Mouse (Mus musculus) heart, postnatal 0 days (tissue): ENCODE measurements around the gene Zfp12. TPM values are rescaled to one million over a fixed set of nuclear protein-coding genes. Genes with fewer than 3 reads are reported as not detected.
"Not testable (repeated sequence)": the region's sequence is repeated elsewhere in the genome, so short reads cannot be mapped to it uniquely, and the experiment has no call there.

Experiments used
- ATAC-seq: fragments of 200-750 bp; cut with Nextera tagmentation; 2 replicates; pipeline ENCODE4 v1.8.0; 2017; ENCODE audit warnings: low read depth, moderate number of reproducible peaks, moderate library complexity; ENCODE audit not compliant: insufficient read depth
- DNase-seq: peaks from one replicate; pipeline ENCODE4 v3.0.0-alpha.2; 2016; ENCODE audit warnings: low spot score
- H3K27ac ChIP-seq: fragments of 300-500 bp; sonication (generic); 2 replicates; pipeline ENCODE4 v1.5.1; 2014; ENCODE audit warnings: low read depth, mild to moderate bottlenecking
- H3K27me3 ChIP-seq: fragments of 300-500 bp; sonication (generic); 2 replicates; pipeline ENCODE4 v1.6.1; 2014; ENCODE audit warnings: low read length, mixed read lengths; ENCODE audit not compliant: control insufficient read depth, insufficient read depth
- H3K36me3 ChIP-seq: fragments of 300-500 bp; sonication (generic); replicated peaks from 2 replicates; pipeline ENCODE4 v1.6.1; 2014; ENCODE audit warnings: low read length, mixed read lengths; ENCODE audit not compliant: control insufficient read depth, insufficient read depth
- H3K4me1 ChIP-seq: fragments of 300-500 bp; sonication (generic); 2 replicates; pipeline ENCODE4 v1.6.1; 2014; ENCODE audit warnings: antibody characterized with exemption; ENCODE audit not compliant: control insufficient read depth, insufficient read depth
- H3K4me2 ChIP-seq: fragments of 300-500 bp; sonication (generic); 2 replicates; pipeline ENCODE4 v1.6.1; 2014; ENCODE audit warnings: low read depth, mild to moderate bottlenecking, low read length, moderate library complexity
- H3K4me3 ChIP-seq: fragments of 300-500 bp; sonication (generic); 2 replicates; pipeline ENCODE4 v1.5.1; 2014; ENCODE audit warnings: low read depth, low read length
- H3K9ac ChIP-seq: fragments of 300-500 bp; sonication (generic); replicated peaks from 2 replicates; pipeline ENCODE4 v1.6.1; 2014; ENCODE audit warnings: low read depth, low read length, mixed read lengths
- H3K9me3 ChIP-seq: fragments of 300-500 bp; sonication (generic); replicated peaks from 2 replicates; pipeline ENCODE4 v1.6.1; 2016; ENCODE audit warnings: low read length; ENCODE audit not compliant: control insufficient read depth
- CTCF ChIP-seq: IDR thresholded peaks from 2 replicates; pipeline ENCODE4 v1.5.1; 2016; ENCODE audit warnings: antibody characterized with exemption, control low read depth, low read depth
- EP300 ChIP-seq: IDR thresholded peaks from 2 replicates; pipeline ENCODE4 v1.6.1; 2016; ENCODE audit warnings: antibody characterized with exemption, low read depth
- WGBS: fragments of 180-500 bp; shearing (Covaris S2); extraction: QIAGEN DNeasy Blood & Tissue Kit; methylation state at CpG from one replicate; pipeline ENCODE4 v1.1.7; 2014; 5-methylcytosine and 5-hydroxymethylcytosine counted together
- polyA plus RNA-seq: library from polyadenylated mRNA; unstranded; fragments of >200 nt; fragmentation: Nextera tagmentation; extraction: Ambion mirVana; gene quantifications from 2 replicates; pipeline ENCODE4 v1.2.1, GENCODE M21; 2015
- total RNA-seq: library from RNA; depleted of rRNA; stranded (reverse); fragments of >200 nt; gene quantifications from 2 replicates; pipeline ENCODE4 v1.2.3, GENCODE M21; 2014; ENCODE audit warnings: low replicate concordance; rRNA removed

Gene Zfp12
- total RNA-seq (7.8 and 12.1 TPM in 2 replicates), polyA plus RNA-seq (3.6 and 4.0 TPM in 2 replicates)

DNA sequence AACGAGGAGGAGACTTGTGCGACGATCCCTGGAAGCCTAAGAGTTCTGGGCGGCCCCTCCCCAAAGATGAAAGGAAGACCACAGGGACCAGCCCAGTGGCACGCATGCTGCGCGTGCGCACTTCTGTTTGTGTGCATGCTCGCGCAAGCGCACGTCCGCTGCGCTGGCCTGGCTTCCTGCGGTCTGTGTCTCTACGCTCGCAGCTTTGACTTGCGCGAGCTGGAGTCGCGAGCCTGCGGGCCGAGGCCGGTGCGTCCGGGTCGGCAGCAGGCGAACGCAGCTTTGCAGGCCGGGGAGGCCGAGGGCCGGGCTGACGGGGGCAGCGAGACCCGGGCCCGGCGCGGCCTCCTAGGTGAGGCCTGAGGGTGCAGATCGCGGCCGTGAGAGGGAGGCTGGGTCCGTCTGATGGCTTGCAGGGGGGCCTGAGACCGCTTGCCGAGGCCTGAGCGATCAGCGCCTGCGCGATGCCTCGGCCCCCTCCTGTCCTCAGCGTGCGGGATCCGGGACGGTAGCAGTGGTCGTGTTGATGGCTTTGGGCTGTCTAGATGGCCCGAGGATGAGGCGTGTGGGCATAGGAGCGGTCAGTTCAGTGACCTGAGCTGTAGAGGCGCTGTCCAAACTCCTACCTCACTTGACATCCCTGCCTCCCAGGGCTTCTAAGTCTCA is at the start of gene Zfp12:
Gene Zfp12, plus strand, starts transcription at position 136 of the 666 bp plus-strand sequence.
- ATAC-seq (peak; percentile 99), DNase-seq (peak; percentile 95)
- Histone ChIP-seq H3K4me1 (peaks cover 8% of the 10 kb centered on the region), H3K27me3 (no peaks in the 10 kb centered on the region), H3K36me3 (peaks cover 31% of the 10 kb centered on the region), H3K9ac (peak within 1 kb of the TSS; percentile 86), H3K4me2 (peak within 1 kb of the TSS; percentile 91), H3K9me3 (no peaks in the 10 kb centered on the region), H3K4me3 (peak within 1 kb of the TSS; percentile 95), H3K27ac (peak within 1 kb of the TSS; percentile 92)
- under 1% methylated on average over 57 of the region's 58 CpGs for WGBS
- TF ChIP-seq CTCF (peak; percentile 22), EP300 (no peak)

DNA sequence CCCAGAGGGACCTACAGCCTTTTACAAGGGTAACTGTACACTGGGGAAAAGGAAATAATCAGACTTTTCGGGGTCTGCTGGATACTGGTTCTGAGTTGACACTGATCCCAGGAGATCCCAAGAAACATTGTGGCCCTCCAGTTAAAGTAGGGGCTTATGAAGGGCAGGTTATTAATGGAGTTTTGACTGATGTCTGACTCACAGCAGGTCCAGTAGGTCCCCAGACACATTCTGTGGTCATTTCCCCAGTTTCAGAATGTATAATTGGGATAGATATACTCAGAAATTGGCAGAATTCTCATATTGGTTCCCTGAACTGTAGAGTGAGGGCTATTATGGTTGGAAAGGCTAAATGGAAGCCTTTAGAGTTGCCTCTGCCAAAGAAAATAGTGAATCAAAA is 46.9 kb upstream of the Zfp12 start:
- H3K9ac ChIP-seq, H3K9me3 ChIP-seq, H3K4me2 ChIP-seq, DNase-seq, H3K27me3 ChIP-seq, H3K4me1 ChIP-seq, ATAC-seq, H3K27ac ChIP-seq, H3K4me3 ChIP-seq, H3K36me3 ChIP-seq: not testable (repeated sequence)
- no CpG with 5 or more reads among the region's 1 CpGs for WGBS

DNA sequence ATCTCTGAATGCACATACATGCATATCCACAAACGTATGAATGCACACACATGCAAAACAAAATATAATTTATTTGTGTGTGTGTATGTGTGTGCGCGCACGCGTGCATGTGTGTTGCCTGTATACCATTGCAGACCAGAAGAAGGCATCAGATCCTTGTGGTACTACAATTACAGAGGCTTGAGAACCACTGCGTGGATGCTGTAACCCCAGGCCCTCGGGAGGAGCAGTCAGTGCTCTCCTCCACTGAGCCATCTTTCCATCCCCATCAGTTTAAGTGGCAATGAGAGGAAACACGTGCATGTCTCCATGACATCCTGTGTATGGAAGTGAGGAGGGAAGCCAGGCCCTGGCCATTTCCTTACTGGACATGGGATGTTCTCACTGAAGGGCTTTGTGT is 42.2 kb upstream of the Zfp12 start:
- DNase-seq = no peak
- Histone ChIP-seq H3K4me1 (no peaks in the 10 kb centered on the region), H3K36me3 (no peaks in the 10 kb centered on the region), H3K9ac (no peak overlapping the region), H3K27me3 (0 out of 2 replicates have a peak, but pooled peaks cover 5% of the 10 kb centered on the region), H3K27ac (no peak overlapping the region), H3K4me3 (no peak overlapping the region), H3K4me2 (no peak overlapping the region), H3K9me3 (no peaks in the 10 kb centered on the region)
- TF ChIP-seq EP300 = no peak
- no peak for TF ChIP-seq CTCF
- ATAC-seq = no peak
- 82% methylated on average over 8 of the region's 8 CpGs for WGBS

DNA sequence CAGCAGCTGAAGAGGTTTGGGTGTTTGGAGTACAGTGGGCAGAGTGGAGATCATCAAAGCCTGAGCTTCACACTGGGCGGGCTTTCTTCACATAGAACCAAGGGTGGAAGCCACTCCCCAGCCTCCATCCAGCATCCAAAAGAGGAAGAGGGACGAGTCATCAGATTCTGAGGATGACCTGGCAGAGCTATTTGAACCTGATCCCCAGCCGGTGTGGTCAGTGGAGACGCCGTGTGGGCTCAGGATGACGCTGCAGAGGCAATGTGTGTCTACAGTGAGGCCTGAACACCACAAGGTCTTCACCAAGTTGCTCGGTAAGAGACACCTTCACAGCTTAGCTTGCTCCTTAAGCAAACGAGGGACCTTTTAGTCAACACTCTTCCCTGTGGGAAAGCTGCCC is 40.2 kb upstream of the Zfp12 start:
- not testable (repeated sequence) for H3K4me1 ChIP-seq, ATAC-seq, H3K36me3 ChIP-seq, H3K4me2 ChIP-seq, H3K4me3 ChIP-seq, DNase-seq, H3K9me3 ChIP-seq, H3K9ac ChIP-seq, H3K27ac ChIP-seq, H3K27me3 ChIP-seq
- 51% methylated on average over 8 of the region's 8 CpGs for WGBS

DNA sequence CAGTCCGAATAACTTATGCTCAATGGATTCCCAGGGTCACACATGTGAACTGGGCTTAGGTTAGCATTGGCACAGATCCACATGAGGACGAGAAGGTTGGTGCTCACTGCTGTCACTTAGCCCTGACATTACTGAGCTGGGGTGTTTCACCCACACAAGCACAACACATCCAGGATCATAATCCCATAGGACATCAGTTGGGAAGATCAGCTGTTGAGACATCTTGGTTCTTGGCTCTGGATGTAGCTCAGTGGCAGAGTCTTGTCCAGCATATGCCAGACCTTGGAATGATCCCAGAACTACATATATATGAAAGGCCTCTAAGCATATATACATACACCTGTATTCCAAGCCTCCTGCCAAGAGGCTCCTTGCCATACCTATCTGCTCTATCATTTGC is 39.8 kb upstream of the Zfp12 start:
- H3K27me3 ChIP-seq = 0 out of 2 replicates have a peak, but pooled peaks cover 5% of the 10 kb centered on the region
- H3K9me3 ChIP-seq = no peaks in the 10 kb centered on the region
- ATAC-seq (no peak), DNase-seq (no peak)
- no peak overlapping the region for H3K4me2 ChIP-seq
- TF ChIP-seq EP300 = no peak
- no peak for TF ChIP-seq CTCF
- H3K9ac ChIP-seq = no peak overlapping the region
- WGBS = 57% methylated on average over 2 of the region's 2 CpGs
- no peak overlapping the region for H3K27ac ChIP-seq
- H3K4me3 ChIP-seq = no peak overlapping the region
- H3K4me1 ChIP-seq = no peaks in the 10 kb centered on the region
- no peaks in the 10 kb centered on the region for H3K36me3 ChIP-seq

DNA sequence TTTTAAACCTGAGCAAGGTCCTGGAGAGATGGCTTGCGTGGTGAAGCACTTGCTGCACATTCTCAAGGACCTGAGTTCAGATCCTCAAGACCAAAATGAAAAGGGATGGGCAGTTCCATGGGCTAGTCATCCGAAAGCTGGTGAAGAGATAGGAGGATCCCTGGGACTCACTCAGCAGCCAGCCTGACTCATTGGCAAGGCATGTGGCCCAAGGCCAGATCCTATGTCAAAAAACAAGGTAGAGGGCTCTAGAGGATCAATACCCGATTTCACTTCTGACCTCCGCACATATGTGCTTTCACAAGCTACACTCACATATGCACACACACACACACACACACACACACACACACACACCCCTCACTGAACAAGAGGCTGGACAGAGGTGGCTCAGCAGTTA is 38.5 kb upstream of the Zfp12 start:
- no peak overlapping the region for H3K4me2 ChIP-seq
- H3K27ac ChIP-seq = no peak overlapping the region
- ATAC-seq (no peak), DNase-seq (no peak)
- no peak for TF ChIP-seq CTCF
- TF ChIP-seq EP300 = no peak
- H3K36me3 ChIP-seq = no peaks in the 10 kb centered on the region
- no peaks in the 10 kb centered on the region for H3K4me1 ChIP-seq
- 0 out of 2 replicates have a peak, but pooled peaks cover 5% of the 10 kb centered on the region for H3K27me3 ChIP-seq
- no peak overlapping the region for H3K9ac ChIP-seq
- 72% methylated on average over 4 of the region's 4 CpGs for WGBS
- no peaks in the 10 kb centered on the region for H3K9me3 ChIP-seq
- H3K4me3 ChIP-seq = no peak overlapping the region
